Mouse (Mus musculus) liver, embryonic 14.5 days (tissue): ENCODE results near the gene Elmo1.

ENCODE experiments used
- CTCF ChIP-seq: IDR thresholded peaks from 2 replicates; pipeline ENCODE4 v1.5.1; 2016; ENCODE audit warnings: antibody characterized with exemption, low read depth, control low read depth
- EP300 ChIP-seq: IDR thresholded peaks from 2 replicates; pipeline ENCODE4 v1.6.1; 2016; ENCODE audit warnings: antibody characterized with exemption, low read depth

DNA sequence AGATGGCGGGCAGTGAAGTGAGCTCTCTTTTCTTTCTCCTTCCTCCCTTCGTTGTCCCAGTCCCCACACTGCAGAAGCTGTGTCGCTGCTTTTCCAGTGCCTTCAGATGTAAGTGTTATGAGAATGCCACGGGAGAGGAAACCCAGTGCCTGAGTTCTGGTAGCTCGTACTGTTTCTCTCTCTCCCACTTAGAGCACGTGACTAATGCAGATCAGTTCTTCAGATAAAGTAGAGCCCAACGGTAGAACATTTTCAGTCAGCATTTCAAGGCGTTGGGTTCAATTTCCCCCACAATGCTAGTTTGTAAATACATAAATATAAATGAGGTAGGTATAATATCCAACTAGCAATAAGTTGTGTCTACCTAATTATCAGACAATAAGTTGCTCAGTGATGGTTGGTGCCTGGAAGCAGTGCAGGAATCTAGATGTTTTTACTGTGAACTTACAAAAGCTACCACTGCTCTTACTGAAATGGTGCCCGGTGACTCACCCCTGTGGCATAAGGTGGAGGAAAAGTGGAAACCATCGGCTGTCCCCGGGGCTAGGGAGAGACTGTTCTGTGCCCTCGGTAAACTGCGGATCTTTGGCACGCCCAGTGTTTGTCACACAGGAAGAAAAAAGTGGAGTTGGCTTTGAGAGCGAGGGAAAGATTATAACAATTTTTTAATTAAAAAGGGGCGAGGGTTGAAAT lies 205.0 kb downstream of the Elmo1 start:
- TF ChIP-seq CTCF (no peak), EP300 (no peak)
